Mouse (Mus musculus): ENCODE results near the gene Myom3. TPM values are rescaled to one million over a fixed set of nuclear protein-coding genes. Genes with fewer than 3 reads are reported as not detected.
"Not testable (repeated sequence)": the region's sequence is repeated elsewhere in the genome, so short reads cannot be mapped to it uniquely, and the experiment has no call there.

Myom3 gene
- 0.33 and 0.83 TPM in 2 replicates for polyA plus RNA-seq (2015; fragmentation: Nextera tagmentation; extraction: Ambion mirVana)

- Histone ChIP-seq H3K4me3 (no peak within 1 kb of the TSS), H3K4me2 (no peak within 1 kb of the TSS), H3K4me1 (replicated peaks) (peaks cover 12% of the 10 kb centered on the region; the same call in 1 of the 2 replicates), H3K27ac (replicated peaks) (no peak within 1 kb of the TSS), H3K9me3 (0 out of 2 replicates have a peak, but pooled peaks cover under 1% of the 10 kb centered on the region), H3K36me3 (no peaks in the 10 kb centered on the region), H3K27me3 (no peaks in the 10 kb centered on the region), H3K9ac (no peak within 1 kb of the TSS)
- ATAC-seq (ENCODE audit: low read depth): no peak
- 69% methylated on average over 10 of the region's 10 CpGs for WGBS
Measured at GRCm38 (mm10) chr4:135759356-135759976, at the start of gene Myom3. Gene Myom3 (plus strand): TSS chr4:135759715.

GRCm38 (mm10) chr4:135710392-135710791, 49.1 kb upstream of the Myom3 start:
- Histone ChIP-seq H3K27me3 (no peaks in the 10 kb centered on the region), H3K9me3 (no peaks in the 10 kb centered on the region), H3K36me3 (no peaks in the 10 kb centered on the region), H3K9ac (no peak overlapping the region), H3K4me3 (no peak overlapping the region), H3K4me2 (no peak overlapping the region), H3K27ac (replicated peaks) (no peak overlapping the region), H3K4me1 (replicated peaks) (no peaks in the 10 kb centered on the region)
- no peak for ATAC-seq (ENCODE audit: low read depth)
- 92% methylated on average over 3 of the region's 3 CpGs for WGBS

- Histone ChIP-seq H3K27me3 (no peaks in the 10 kb centered on the region), H3K9me3 (no peaks in the 10 kb centered on the region), H3K4me1 (replicated peaks) (no peaks in the 10 kb centered on the region), H3K27ac (replicated peaks) (no peak overlapping the region), H3K9ac (no peak overlapping the region), H3K4me2 (no peak overlapping the region), H3K4me3 (no peak overlapping the region), H3K36me3 (no peaks in the 10 kb centered on the region)
- no peak for ATAC-seq (ENCODE audit: low read depth)
- WGBS: 90% methylated on average over 8 of the region's 8 CpGs
Measured at GRCm38 (mm10) chr4:135714776-135715175, 44.7 kb upstream of the Myom3 start.

- not testable (repeated sequence) for H3K27me3 ChIP-seq; ATAC-seq (ENCODE audit: low read depth)
- WGBS: 92% methylated on average over 11 of the region's 11 CpGs
Measured at GRCm38 (mm10) chr4:135716438-135716837, 43.1 kb upstream of the Myom3 start.

GRCm38 (mm10) chr4:135722540-135723290, 36.8 kb upstream of the Myom3 start:
- Histone ChIP-seq H3K27me3 (no peaks in the 10 kb centered on the region), H3K4me3 (no peak overlapping the region), H3K36me3 (no peaks in the 10 kb centered on the region), H3K27ac (replicated peaks) (no peak overlapping the region), H3K4me2 (no peak overlapping the region), H3K9me3 (no peaks in the 10 kb centered on the region; the same call in 1 of the 2 replicates), H3K4me1 (replicated peaks) (no peaks in the 10 kb centered on the region), H3K9ac (no peak overlapping the region)
- ATAC-seq (ENCODE audit: low read depth): no peak
- 80% methylated on average over 17 of the region's 17 CpGs for WGBS

More at GRCm38 (mm10) chr4:135716438-135716837, 43.1 kb upstream of the Myom3 start:
- not testable (repeated sequence) for H3K27ac ChIP-seq (replicated peaks); H3K4me2 ChIP-seq; H3K36me3 ChIP-seq; H3K4me1 ChIP-seq (replicated peaks); H3K9ac ChIP-seq; H3K4me3 ChIP-seq; H3K9me3 ChIP-seq

- Histone ChIP-seq H3K4me1 (replicated peaks) (no peaks in the 10 kb centered on the region), H3K9me3 (no peaks in the 10 kb centered on the region), H3K36me3 (no peaks in the 10 kb centered on the region), H3K27ac (replicated peaks) (no peak overlapping the region), H3K4me3 (no peak overlapping the region), H3K4me2 (no peak overlapping the region), H3K27me3 (no peaks in the 10 kb centered on the region), H3K9ac (no peak overlapping the region)
- ATAC-seq (ENCODE audit: low read depth): no peak
- 85% methylated on average over 11 of the region's 11 CpGs for WGBS
Measured at GRCm38 (mm10) chr4:135726416-135726815, 33.1 kb upstream of the Myom3 start.

GRCm38 (mm10) chr4:135727817-135728216, 31.7 kb upstream of the Myom3 start, which contains the start of gene Il22ra1:
Gene Il22ra1 (plus strand): TSS chr4:135728172.
- no peak within 1 kb of the TSS for H3K27ac ChIP-seq (replicated peaks)
- no peak for ATAC-seq (ENCODE audit: low read depth)
- no peaks in the 10 kb centered on the region for H3K4me1 ChIP-seq (replicated peaks)
- no peak within 1 kb of the TSS for H3K4me2 ChIP-seq
- H3K36me3 ChIP-seq: no peaks in the 10 kb centered on the region
- H3K27me3 ChIP-seq: no peaks in the 10 kb centered on the region
- 60% methylated on average over 14 of the region's 14 CpGs for WGBS
- H3K9ac ChIP-seq: no peak within 1 kb of the TSS
- no peak within 1 kb of the TSS for H3K4me3 ChIP-seq
- no peaks in the 10 kb centered on the region for H3K9me3 ChIP-seq

- Histone ChIP-seq H3K4me3 (no peak overlapping the region), H3K36me3 (no peaks in the 10 kb centered on the region), H3K9me3 (peaks cover 5% of the 10 kb centered on the region; the same call in 1 of the 2 replicates), H3K27ac (replicated peaks) (no peak overlapping the region), H3K27me3 (no peaks in the 10 kb centered on the region), H3K4me2 (no peak overlapping the region), H3K9ac (no peak overlapping the region), H3K4me1 (replicated peaks) (no peaks in the 10 kb centered on the region)
- no peak for ATAC-seq (ENCODE audit: low read depth)
- WGBS: 84% methylated on average over 9 of the region's 9 CpGs
Measured at GRCm38 (mm10) chr4:135730204-135730603, 29.3 kb upstream of the Myom3 start.

GRCm38 (mm10) chr4:135730951-135731350, 28.6 kb upstream of the Myom3 start:
- no peak for ATAC-seq (ENCODE audit: low read depth)

GRCm38 (mm10) chr4:135733901-135734300, 25.6 kb upstream of the Myom3 start:
- Histone ChIP-seq H3K27me3 (no peaks in the 10 kb centered on the region), H3K27ac (replicated peaks) (no peak overlapping the region), H3K4me2 (no peak overlapping the region), H3K4me1 (replicated peaks) (0 out of 2 replicates have a peak, but pooled peaks cover 4% of the 10 kb centered on the region), H3K9me3 (peaks cover 5% of the 10 kb centered on the region; the same call in 1 of the 2 replicates), H3K4me3 (no peak overlapping the region), H3K9ac (no peak overlapping the region), H3K36me3 (no peaks in the 10 kb centered on the region)
- no peak for ATAC-seq (ENCODE audit: low read depth)
- 95% methylated on average over 14 of the region's 14 CpGs for WGBS

More at GRCm38 (mm10) chr4:135730951-135731350, 28.6 kb upstream of the Myom3 start:
- H3K36me3 ChIP-seq: no peaks in the 10 kb centered on the region
- H3K27me3 ChIP-seq: no peaks in the 10 kb centered on the region
- H3K9me3 ChIP-seq: peaks cover 5% of the 10 kb centered on the region; the same call in 1 of the 2 replicates
- no peak overlapping the region for H3K4me2 ChIP-seq
- H3K9ac ChIP-seq: no peak overlapping the region
- no peaks in the 10 kb centered on the region for H3K4me1 ChIP-seq (replicated peaks)
- no peak overlapping the region for H3K4me3 ChIP-seq
- no peak overlapping the region for H3K27ac ChIP-seq (replicated peaks)
- 79% methylated on average over 8 of the region's 8 CpGs for WGBS

GRCm38 (mm10) chr4:135736903-135737302, 22.6 kb upstream of the Myom3 start:
- WGBS: 65% methylated on average over 3 of the region's 3 CpGs
- Histone ChIP-seq H3K4me1 (replicated peaks) (0 out of 2 replicates have a peak, but pooled peaks cover 4% of the 10 kb centered on the region), H3K4me2 (no peak overlapping the region), H3K9ac (no peak overlapping the region), H3K4me3 (no peak overlapping the region), H3K27ac (replicated peaks) (no peak overlapping the region), H3K36me3 (no peaks in the 10 kb centered on the region), H3K9me3 (peaks cover 5% of the 10 kb centered on the region; the same call in 1 of the 2 replicates), H3K27me3 (no peaks in the 10 kb centered on the region)
- ATAC-seq (ENCODE audit: low read depth): no peak

GRCm38 (mm10) chr4:135738237-135738636, 21.3 kb upstream of the Myom3 start:
- Histone ChIP-seq H3K4me1 (replicated peaks) (0 out of 2 replicates have a peak, but pooled peaks cover 4% of the 10 kb centered on the region), H3K4me2 (no peak overlapping the region), H3K9me3 (peaks cover 5% of the 10 kb centered on the region; the same call in 1 of the 2 replicates), H3K9ac (no peak overlapping the region), H3K27ac (replicated peaks) (no peak overlapping the region), H3K4me3 (no peak overlapping the region), H3K27me3 (no peaks in the 10 kb centered on the region), H3K36me3 (no peaks in the 10 kb centered on the region)
- 58% methylated on average over 5 of the region's 5 CpGs for WGBS
- no peak for ATAC-seq (ENCODE audit: low read depth)
